Mouse (Mus musculus) brain, embryonic 14.5 days (tissue): ENCODE results near the gene Dpm2. TPM values are rescaled to one million over a fixed set of nuclear protein-coding genes. Genes with fewer than 3 reads are reported as not detected.
A peak's percentile ranks its signal among the peaks of the same experiment; 100 is the strongest.

Experiments
- DNase-seq: peaks from one replicate; pipeline ENCODE4 v3.0.0-alpha.2; 2011; ENCODE audit warnings: low read depth
- CTCF ChIP-seq: fragments of 200-500 bp; IDR thresholded peaks from 2 replicates; pipeline ENCODE4 v1.5.1; 2012; ENCODE audit warnings: inconsistent platforms, mild to moderate bottlenecking, moderate library complexity, borderline replicate concordance; ENCODE audit not compliant: insufficient read depth, insufficient read length; ENCODE audit errors: extremely low read depth
- POLR2A ChIP-seq: fragments of 200-500 bp; IDR thresholded peaks from 2 replicates; pipeline ENCODE4 v1.6.1; 2012; ENCODE audit warnings: mild to moderate bottlenecking, inconsistent platforms, borderline replicate concordance; ENCODE audit not compliant: poor library complexity, insufficient read depth, insufficient read length, severe bottlenecking; ENCODE audit errors: extremely low read depth
- polyA plus RNA-seq: library from polyadenylated mRNA; depleted of rRNA; stranded (reverse); fragments of >200 nt; gene quantifications from 2 replicates; pipeline ENCODE4 v1.2.3, GENCODE M21; 2012

Gene Dpm2
- polyA plus RNA-seq, 1 experiment: 155 TPM

DNA sequence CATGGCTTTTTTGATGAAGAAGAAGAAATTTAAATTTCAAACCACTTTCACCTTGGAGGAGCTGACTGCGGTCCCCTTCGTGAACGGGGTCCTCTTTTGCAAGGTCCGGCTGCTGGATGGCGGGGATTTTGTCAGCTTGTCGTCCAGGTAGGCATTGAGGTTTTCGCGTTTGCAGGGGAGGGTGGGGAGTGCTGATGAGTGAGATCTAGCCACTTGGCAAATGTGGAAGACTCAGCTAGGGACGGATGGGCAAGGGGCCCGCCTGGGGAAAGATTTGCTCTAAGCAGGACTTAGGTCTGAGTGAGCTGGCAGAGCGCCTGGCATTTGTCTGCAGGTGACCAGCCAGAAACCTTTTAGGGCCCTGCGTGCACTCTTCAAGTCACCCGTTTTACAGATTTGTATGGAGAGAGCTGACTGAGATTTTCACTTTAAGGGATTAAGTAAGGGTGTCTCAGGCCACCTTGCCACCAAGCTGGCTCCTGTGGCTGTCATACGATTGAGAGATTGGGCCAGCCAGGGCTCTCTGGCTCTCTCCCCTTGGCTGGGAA lies 34.5 kb upstream of the Dpm2 start:
- no peak for TF ChIP-seq POLR2A
- TF ChIP-seq CTCF: no peak
- DNase-seq: peak; percentile 69

DNA sequence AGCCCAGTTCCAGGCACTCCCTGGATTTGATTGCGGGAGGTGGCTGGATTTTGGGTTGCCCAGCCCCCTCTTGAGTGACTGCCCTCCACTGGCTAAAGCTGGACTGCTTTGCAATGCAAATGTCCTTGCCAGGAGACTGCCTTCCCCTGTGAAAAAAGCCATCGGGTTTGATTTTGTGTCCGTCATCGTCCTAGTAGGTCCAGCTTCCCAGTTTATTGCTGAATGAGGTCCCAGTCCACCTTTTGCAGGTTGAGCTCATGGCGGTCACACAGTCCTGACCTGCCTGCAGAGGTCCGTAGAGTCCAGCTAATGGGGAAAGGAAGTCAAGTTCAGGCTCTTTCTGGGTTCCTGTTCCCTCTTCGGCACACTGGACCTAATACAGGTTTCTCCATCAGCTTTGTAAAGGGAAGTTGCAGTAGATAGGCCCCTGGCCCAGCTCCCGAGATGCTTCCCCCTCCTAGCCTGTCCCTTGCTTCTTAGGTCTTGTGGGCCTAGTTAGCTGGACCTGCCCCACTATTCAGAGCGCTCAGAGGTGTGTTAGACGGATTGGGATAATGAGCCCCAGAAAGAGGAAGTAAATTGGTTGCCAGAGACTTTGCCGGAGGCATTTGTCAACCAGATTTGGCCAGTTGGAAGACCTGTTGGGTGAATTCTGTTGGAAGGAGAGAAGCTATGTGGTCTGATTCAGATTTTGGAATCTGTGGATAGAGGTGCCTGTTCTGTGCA lies 33.9 kb upstream of the Dpm2 start:
- DNase-seq: peak; percentile 70

DNA sequence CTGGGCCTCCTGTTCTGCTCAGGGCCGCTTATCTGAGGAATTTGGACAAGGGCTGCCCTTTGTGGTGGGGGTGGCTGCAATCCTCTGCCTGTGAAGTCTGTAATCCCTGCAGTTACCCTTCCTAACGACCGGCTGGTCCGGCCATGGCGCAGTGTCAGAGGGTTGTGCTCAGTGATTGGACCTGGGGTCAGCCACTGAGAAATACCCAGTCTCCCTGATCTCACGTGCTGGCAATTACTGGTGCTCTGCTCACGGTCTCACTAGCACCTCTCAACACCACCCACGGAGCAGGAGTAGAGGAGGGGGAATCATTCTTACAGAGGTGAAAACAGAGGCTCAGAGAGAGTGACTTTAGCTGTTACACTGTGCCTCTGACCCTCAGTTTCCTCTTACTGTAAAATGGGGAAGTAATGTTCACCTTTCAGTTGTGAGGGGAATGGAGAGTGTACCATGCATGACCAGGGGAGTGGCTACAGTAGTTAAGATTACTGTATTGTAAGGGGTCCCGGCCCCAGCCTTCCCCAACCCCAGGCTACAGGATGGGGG lies 33.2 kb upstream of the Dpm2 start:
- TF ChIP-seq POLR2A (no peak), CTCF (no peak)
- DNase-seq: peak; percentile 29

More for the DNA sequence above, 33.9 kb upstream of the Dpm2 start:
- no peak for TF ChIP-seq CTCF
- TF ChIP-seq POLR2A: no peak

DNA sequence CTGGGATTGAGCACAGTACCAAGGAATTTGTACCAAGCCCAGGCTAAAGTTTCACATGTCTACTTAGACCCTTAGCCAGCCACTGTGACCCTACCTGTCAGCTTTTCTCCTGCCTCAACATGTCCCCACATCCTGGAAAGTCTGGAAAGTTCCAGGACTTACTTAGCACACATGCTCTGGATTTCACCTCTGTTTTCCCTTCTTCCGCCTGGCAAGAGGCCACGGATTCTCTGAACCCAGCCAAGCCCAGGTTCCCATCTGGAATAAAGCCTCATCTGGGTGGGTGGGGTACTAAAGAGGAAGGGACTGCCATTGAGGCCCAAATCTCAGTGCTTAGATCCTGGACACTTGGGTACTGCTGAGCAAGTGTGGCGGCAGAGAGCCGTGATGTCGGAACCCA lies 32.7 kb upstream of the Dpm2 start:
- DNase-seq: no peak

DNA sequence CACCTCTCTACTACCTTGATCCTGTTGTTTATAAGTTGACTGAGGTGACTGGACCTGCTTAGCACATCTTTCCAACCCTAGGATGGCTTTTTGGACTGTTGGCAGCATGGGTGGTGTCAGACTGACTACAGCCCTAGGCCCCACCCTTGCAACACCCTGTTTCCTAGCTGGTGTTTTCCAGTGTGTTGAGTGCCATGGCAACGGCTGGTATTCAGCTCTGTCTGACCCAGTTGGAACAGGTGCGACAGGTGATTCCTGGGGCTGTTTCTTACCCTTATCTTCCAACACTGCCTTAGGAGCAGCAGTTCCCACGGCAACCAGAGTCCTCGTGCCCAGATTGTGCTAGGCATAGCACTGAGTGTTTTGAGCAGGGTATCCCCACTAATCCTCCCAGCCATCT lies 32.2 kb upstream of the Dpm2 start:
- TF ChIP-seq CTCF: no peak
- TF ChIP-seq POLR2A: no peak
- DNase-seq: peak; percentile 34

More for the DNA sequence above, 32.7 kb upstream of the Dpm2 start:
- TF ChIP-seq CTCF (no peak), POLR2A (no peak)

DNA sequence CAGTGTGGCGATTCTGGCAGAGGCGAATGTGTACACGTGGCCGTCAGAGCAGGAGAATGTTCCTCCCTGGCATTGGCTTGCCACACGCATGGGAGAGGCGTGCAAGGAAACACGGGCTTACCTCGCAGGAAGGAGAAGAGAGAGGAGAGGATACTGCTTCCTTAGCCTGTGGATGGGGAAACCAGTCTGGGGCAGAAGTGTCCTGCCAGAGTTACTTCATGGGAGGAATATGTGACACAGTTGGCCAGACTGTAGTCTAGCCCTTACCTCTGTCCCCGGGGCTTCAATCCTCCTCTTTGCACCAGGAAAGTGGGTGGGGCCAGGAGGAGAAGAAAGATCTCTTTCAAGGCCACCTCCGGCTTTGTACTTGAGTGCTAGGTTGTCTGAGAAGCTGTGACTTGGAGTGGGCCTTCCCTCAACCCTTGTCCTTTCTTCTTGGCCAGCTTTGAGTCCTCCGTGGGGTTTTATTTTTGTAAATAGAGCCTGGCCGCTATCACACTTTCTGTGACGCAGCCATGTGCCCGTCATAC lies 31.1 kb upstream of the Dpm2 start:
- DNase-seq: no peak
- no peak for TF ChIP-seq POLR2A
- no peak for TF ChIP-seq CTCF

DNA sequence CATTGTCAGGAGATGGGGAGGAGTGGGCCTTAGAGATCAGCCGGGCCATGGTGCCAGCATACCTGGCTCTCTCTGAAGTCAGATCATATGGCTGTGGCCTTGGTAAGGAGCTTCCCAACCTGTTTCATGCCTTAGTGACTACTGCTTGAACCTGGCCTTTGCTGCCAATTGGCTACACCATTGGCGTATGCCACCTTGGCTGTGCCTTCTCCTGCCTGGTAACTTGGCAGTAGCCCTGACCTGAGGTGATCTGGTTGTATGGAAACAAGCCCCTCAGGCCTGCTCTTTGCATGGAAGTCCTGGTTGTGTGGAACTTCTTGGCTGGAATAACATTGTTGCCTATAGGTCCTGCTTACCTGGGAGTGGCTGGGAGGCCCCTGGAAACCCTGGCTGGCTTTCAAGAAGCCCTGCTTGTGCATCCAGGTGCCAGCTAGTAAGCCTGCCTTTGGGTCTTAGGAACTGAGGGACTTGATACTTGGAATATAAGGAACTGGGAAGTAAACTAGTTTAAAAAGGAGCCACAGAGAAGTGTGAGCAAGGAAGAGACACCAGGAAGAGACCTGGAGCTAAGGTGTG lies 29.2 kb upstream of the Dpm2 start:
- no peak for DNase-seq
- no peak for TF ChIP-seq CTCF
- TF ChIP-seq POLR2A: no peak

DNA sequence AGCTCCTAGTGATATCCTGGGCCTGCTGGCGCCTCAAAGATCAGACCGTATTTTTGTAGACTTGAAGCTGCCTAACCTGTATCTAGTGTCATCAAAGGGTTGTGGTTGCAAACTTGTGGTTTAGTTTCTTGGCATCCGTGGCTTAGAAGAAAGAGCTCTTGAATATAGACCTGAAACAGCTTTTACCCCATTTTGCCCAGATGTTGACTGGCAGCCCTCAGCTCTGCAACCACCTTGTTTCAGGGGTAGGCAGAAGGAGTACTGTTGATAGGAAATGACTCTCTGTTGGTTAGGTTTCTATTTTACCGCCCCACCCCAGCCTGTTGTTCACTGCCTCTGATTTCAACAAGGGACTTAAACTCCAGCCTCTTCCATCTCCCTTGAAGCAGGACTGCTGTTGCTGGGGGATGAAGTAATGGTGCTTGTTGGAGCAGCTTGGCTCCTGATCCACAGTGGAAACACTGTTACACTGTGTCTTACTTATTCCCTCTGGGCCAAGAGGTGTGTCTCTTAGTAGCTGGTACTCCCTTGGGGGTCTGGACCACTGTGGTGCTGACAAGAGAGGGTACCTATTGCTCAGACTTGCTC lies 28.6 kb upstream of the Dpm2 start:
- TF ChIP-seq POLR2A (no peak), CTCF (no peak)

DNA sequence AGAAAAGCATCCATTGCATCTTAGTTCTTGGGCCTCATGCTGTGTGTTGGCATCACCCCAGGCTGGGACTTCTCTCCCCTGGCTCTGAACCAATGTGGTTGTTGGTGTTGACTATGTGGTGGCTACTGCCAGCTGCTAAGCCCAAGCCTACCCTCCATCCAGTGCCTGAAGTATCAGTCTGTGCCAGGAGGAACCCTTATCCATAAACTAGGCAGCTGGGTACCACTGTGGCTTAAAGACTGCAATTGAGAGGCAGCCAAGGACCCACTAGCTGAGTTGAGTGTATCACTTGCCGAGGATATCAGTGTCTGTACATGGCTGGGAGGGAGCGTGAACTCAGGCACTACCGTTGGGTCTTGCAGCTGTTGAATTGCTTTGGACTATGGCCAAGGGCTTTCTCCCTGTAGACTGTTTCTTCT lies 27.6 kb upstream of the Dpm2 start:
- peak; percentile 18 for DNase-seq
- TF ChIP-seq CTCF (no peak), POLR2A (no peak)

More for the DNA sequence above, 28.6 kb upstream of the Dpm2 start:
- DNase-seq: no peak

DNA sequence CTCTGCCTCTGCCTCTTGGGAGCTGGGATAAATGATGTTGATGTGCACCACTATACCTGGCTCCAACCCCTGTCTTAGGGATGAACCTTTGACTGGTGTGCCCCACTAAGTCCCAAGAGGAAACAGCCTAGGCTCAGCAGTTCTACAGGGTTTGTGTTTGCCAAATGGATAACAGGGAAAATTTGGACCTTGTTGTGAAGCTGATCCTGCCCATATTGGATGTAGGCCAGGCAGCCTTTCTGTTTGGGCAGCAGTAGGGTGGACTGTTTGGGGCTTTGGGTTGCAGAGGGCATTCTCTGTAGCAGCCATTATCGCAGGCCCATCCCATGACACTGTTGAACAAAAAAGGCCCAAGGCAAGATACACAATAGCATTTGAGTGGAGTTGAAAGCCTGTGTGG lies 23.7 kb upstream of the Dpm2 start:
- DNase-seq: no peak
- TF ChIP-seq POLR2A: no peak

DNA sequence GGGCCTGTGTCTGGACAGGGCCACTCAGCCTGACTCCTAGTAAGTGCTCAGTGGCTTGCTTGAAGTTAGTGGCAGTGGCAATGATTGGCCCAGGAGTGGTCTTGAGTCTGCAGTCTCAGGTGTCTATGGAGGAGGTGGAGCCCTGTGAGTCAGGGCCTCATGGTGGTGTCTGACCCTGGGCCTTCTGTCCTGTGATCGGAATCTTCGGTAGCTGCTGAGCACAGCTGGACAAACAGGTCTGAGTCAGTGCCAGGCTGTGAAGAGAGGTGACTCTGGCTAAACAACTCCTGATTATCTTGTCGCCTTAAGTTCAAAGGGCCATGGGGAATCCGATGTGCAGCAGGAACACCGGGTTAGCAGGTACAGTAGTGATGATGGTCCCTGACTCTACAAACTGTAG lies 23.3 kb upstream of the Dpm2 start:
- DNase-seq: no peak

More for the DNA sequence above, 23.3 kb upstream of the Dpm2 start:
- TF ChIP-seq POLR2A (no peak), CTCF (no peak)
